Mouse (Mus musculus) midbrain, embryonic 16.5 days (tissue): Measurements from ENCODE around the gene Snx5. TPM values are rescaled to one million over a fixed set of nuclear protein-coding genes. Genes with fewer than 3 reads are reported as not detected.

Experiments
- ATAC-seq: fragments of 200-750 bp; cut with Nextera tagmentation; 2 replicates; pipeline ENCODE4 v1.8.0; 2017; ENCODE audit warnings: moderate TSS enrichment
- H3K27ac ChIP-seq: fragments of 300-500 bp; sonication (generic); 2 replicates; pipeline ENCODE4 v1.5.1; 2014; ENCODE audit warnings: mild to moderate bottlenecking, low read length, mixed read lengths
- H3K27me3 ChIP-seq: fragments of 300-500 bp; sonication (generic); 2 replicates; pipeline ENCODE4 v1.6.1; 2014; ENCODE audit warnings: low read depth, low read length, mixed read lengths; ENCODE audit not compliant: control insufficient read depth, insufficient read depth
- H3K36me3 ChIP-seq: fragments of 300-500 bp; sonication (generic); 2 replicates; pipeline ENCODE4 v1.6.1; 2014; ENCODE audit warnings: mild to moderate bottlenecking, low read length, moderate library complexity, mixed read lengths; ENCODE audit not compliant: control insufficient read depth, insufficient read depth
- H3K4me1 ChIP-seq: fragments of 300-500 bp; sonication (generic); 2 replicates; pipeline ENCODE4 v1.6.1; 2014; ENCODE audit warnings: mild to moderate bottlenecking, low read length, mixed read lengths; ENCODE audit not compliant: control insufficient read depth, insufficient read depth
- H3K4me2 ChIP-seq: fragments of 300-500 bp; sonication (generic); 2 replicates; pipeline ENCODE4 v1.6.1; 2014; ENCODE audit warnings: mild to moderate bottlenecking, low read length, mixed read lengths
- H3K4me3 ChIP-seq: fragments of 300-500 bp; sonication (generic); 2 replicates; pipeline ENCODE4 v1.5.1; 2014; ENCODE audit warnings: low read depth, mild to moderate bottlenecking, low read length, moderate library complexity, mixed read lengths
- H3K9ac ChIP-seq: fragments of 300-500 bp; sonication (generic); 2 replicates; pipeline ENCODE4 v1.6.1; 2014; ENCODE audit warnings: low read depth, low read length, mixed read lengths
- H3K9me3 ChIP-seq: fragments of 300-500 bp; sonication (generic); replicated peaks from 2 replicates; pipeline ENCODE4 v1.6.1; 2014; ENCODE audit warnings: mild to moderate bottlenecking, low read length, mixed read lengths; ENCODE audit not compliant: control insufficient read depth, poor library complexity, severe bottlenecking
- WGBS: fragments of 180-500 bp; shearing (Covaris S2); extraction: QIAGEN DNeasy Blood & Tissue Kit; methylation state at CpG from one replicate; pipeline ENCODE4 v1.1.7; 2014; 5-methylcytosine and 5-hydroxymethylcytosine counted together
- polyA plus RNA-seq: library from polyadenylated mRNA; unstranded; fragments of >200 nt; fragmentation: Nextera tagmentation; extraction: Ambion mirVana; gene quantifications from 2 replicates; pipeline ENCODE4 v1.2.1, GENCODE M21; 2015

Gene Snx5
- polyA plus RNA-seq, 1 experiment from 2014 or later: 63.9 TPM

DNA sequence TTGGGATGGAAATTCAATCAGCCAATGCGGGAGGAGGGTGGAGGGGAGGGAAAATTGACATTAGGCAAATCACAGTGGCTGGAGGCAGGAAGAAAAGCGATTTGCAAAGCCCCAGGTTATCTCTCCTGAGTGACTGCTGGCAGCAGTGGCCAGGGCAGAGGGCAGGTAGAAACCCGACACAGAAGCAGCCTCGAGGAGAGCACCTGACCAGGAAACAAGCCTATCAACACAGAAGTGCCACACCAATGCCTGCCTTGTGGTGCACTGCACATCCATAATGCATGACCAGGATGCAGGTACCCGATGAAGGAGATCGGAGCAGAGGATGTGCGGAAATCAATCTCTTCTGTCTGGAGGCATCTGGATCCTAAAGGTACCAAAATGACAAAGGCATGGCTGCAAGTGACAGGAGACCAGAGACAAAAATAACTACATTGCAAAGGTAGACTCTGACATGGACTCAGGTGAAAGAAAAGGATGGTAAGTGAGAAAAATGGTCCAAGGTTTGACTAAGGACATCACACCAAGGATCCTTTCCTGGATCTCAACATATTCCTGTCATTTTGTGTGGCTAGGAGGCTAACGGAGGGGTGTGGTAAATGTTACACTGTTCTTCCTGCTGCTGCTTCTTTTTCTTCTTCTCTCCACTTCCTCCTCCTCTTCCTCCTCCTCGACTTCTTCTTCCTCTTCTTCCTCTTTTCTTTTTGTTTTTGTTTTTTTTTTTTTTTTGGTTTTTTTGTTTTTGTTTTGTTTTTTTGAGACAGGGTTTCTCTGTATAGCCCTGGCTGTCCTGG lies 33.7 kb downstream of the Snx5 start:
- H3K27me3 ChIP-seq: no peaks in the 10 kb centered on the region
- 68% methylated on average over 9 of the region's 9 CpGs for WGBS
- peaks cover 3% of the 10 kb centered on the region for H3K9me3 ChIP-seq
- no peaks in the 10 kb centered on the region for H3K36me3 ChIP-seq
- no peak overlapping the region for H3K9ac ChIP-seq
- no peaks in the 10 kb centered on the region for H3K4me1 ChIP-seq
- H3K4me3 ChIP-seq: no peak overlapping the region
- H3K4me2 ChIP-seq: 0 out of 2 replicates have a peak overlapping the region, but pooled peaks have one; percentile 6
- no peak for ATAC-seq
- H3K27ac ChIP-seq: no peak overlapping the region

DNA sequence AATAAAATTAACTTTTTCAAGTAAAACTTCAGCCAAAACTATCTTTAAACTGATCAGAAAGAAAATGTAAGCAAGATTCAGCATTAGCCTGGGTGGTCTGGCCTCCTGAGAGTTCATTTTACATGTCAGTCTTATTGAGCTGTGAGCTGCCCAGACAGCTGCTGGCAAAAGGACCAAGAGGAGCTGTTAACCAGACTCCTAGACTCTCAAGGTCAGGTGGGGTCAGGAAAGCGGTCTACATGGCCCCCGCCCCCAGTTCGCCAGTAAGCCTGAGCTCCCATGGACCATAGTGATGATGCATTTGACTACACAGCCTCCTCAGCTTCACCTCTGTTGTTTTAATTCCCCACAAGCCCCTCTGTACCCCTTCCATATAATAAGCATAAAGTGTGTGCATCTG lies 34.9 kb downstream of the Snx5 start:
- WGBS: 74% methylated on average over 3 of the region's 3 CpGs

DNA sequence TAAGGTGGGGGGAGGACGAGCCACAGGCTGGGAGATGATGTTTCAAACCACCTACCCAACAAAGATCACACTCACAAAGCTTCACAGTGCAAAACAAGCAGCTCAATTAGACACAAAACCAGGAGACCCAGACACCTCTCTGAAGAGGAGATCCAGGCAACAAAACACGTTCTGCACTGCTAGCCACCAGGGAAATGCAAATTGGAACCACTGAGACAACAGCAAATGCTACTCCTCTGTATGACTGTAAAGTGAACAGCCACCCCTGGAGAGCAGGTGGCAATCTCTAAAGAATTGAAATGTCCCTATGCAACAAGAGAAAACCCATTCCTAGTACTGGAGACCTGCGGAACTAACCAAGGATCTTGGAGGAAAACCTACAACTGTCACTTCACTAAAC lies 37.2 kb downstream of the Snx5 start:
- peaks cover 3% of the 10 kb centered on the region for H3K9me3 ChIP-seq
- no peaks in the 10 kb centered on the region for H3K4me1 ChIP-seq
- WGBS: 60% methylated on average over 3 of the region's 3 CpGs
- no peaks in the 10 kb centered on the region for H3K27me3 ChIP-seq
- H3K27ac ChIP-seq: no peak overlapping the region
- H3K4me2 ChIP-seq: no peak overlapping the region
- H3K4me3 ChIP-seq: no peak overlapping the region
- no peak for ATAC-seq
- H3K36me3 ChIP-seq: no peaks in the 10 kb centered on the region
- no peak overlapping the region for H3K9ac ChIP-seq

More for the DNA sequence above, 34.9 kb downstream of the Snx5 start:
- no peak overlapping the region for H3K4me3 ChIP-seq
- no peaks in the 10 kb centered on the region for H3K27me3 ChIP-seq
- H3K27ac ChIP-seq: no peak overlapping the region
- H3K36me3 ChIP-seq: no peaks in the 10 kb centered on the region
- H3K4me2 ChIP-seq: no peak overlapping the region
- H3K9me3 ChIP-seq: peaks cover 3% of the 10 kb centered on the region
- H3K4me1 ChIP-seq: no peaks in the 10 kb centered on the region
- ATAC-seq: no peak
- H3K9ac ChIP-seq: no peak overlapping the region

- Histone ChIP-seq H3K4me1 (no peaks in the 10 kb centered on the region), H3K4me3 (no peak overlapping the region), H3K4me2 (no peak overlapping the region), H3K27me3 (no peaks in the 10 kb centered on the region), H3K9ac (no peak overlapping the region), H3K36me3 (no peaks in the 10 kb centered on the region), H3K27ac (no peak overlapping the region), H3K9me3 (peaks cover 3% of the 10 kb centered on the region)
- WGBS: 83% methylated on average over 5 of the region's 5 CpGs
- no peak for ATAC-seq
Observed at GRCm38 (mm10) chr2:144231115-144231514, 39.6 kb downstream of the Snx5 start.

DNA sequence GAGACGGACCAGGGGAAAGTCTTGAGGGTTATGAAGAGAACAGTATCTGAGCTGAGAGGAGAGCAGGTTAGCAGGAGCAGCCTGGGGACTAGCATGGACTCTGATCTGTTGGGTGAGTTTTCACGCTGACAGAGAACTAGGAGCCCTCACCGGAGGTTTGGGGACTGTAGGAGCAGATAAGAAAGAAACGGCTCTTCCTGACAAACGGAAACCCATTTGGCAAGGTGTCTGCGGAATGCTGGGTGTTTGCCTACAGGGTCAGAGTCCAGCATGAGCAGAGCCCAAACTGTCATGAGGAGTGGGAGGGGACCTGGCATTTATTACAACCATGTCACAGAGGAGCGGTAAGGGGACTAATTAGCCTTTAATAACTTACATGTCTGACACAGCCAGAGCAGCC lies 40.2 kb downstream of the Snx5 start:
- no peak overlapping the region for H3K27ac ChIP-seq
- ATAC-seq: no peak
- peaks cover 3% of the 10 kb centered on the region for H3K9me3 ChIP-seq
- no peaks in the 10 kb centered on the region for H3K27me3 ChIP-seq
- H3K4me3 ChIP-seq: no peak overlapping the region
- H3K9ac ChIP-seq: no peak overlapping the region
- H3K4me2 ChIP-seq: no peak overlapping the region
- WGBS: 84% methylated on average over 7 of the region's 7 CpGs
- no peaks in the 10 kb centered on the region for H3K4me1 ChIP-seq
- H3K36me3 ChIP-seq: no peaks in the 10 kb centered on the region

GRCm38 (mm10) chr2:144229647-144230046 lies 41.1 kb downstream of the Snx5 start:
- ATAC-seq: no peak
- no peaks in the 10 kb centered on the region for H3K27me3 ChIP-seq
- no peaks in the 10 kb centered on the region for H3K36me3 ChIP-seq
- no peak overlapping the region for H3K4me3 ChIP-seq
- no peak overlapping the region for H3K4me2 ChIP-seq
- 91% methylated on average over 14 of the region's 14 CpGs for WGBS
- H3K9ac ChIP-seq: no peak overlapping the region
- peaks cover 1% of the 10 kb centered on the region for H3K9me3 ChIP-seq
- H3K27ac ChIP-seq: no peak overlapping the region
- no peaks in the 10 kb centered on the region for H3K4me1 ChIP-seq

DNA sequence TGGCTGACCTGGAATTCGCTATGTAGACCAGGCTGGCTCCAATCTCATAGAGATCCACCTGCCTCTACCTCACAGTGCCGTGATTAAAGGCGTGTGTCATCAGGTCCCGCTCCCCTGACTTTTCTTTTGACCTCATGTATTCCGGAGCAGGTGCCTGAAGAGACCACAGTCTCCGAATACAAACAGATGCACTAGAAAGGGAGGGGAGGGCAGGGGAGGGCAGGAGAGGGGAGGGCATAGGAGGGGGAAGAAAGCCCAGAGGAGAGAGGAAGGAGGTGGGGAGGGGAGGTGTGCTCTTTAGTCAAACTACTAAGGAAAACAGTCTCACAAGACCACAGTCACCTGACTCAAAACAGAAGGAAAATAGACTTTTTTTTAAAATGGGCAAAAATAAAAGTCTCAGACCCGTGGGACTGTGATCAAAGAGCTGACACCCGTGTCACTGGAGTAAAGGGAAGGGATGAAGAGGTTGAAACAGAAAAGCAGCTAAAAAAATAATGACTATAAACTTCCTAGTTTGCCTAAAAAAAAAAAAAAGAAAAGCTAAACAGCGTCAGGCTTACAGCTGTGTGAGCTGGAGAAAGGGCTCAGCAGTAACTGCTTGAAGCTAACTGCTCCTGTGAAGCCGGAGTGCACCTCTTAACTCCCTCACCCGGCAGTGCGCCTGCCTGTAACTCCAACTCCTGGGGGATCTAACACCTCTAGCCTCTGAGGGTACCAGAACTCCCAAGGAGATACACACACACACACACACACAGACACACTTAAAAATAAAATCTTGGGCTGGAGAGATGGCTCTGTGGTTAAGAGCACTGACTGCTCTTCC lies 42.0 kb downstream of the Snx5 start:
- Histone ChIP-seq H3K9ac (no peak overlapping the region), H3K4me1 (no peaks in the 10 kb centered on the region), H3K36me3 (no peaks in the 10 kb centered on the region), H3K4me3 (no peak overlapping the region), H3K4me2 (no peak overlapping the region), H3K27ac (no peak overlapping the region), H3K27me3 (no peaks in the 10 kb centered on the region), H3K9me3 (no peaks in the 10 kb centered on the region)
- 79% methylated on average over 12 of the region's 12 CpGs for WGBS
- no peak for ATAC-seq

GRCm38 (mm10) chr2:144226906-144227586 lies 43.7 kb downstream of the Snx5 start:
- Histone ChIP-seq H3K4me1 (no peaks in the 10 kb centered on the region), H3K4me2 (no peak overlapping the region), H3K4me3 (no peak overlapping the region), H3K27me3 (no peaks in the 10 kb centered on the region), H3K27ac (no peak overlapping the region), H3K36me3 (no peaks in the 10 kb centered on the region), H3K9me3 (no peaks in the 10 kb centered on the region), H3K9ac (no peak overlapping the region)
- 89% methylated on average over 12 of the region's 12 CpGs for WGBS
- ATAC-seq: no peak
